Mouse (Mus musculus): Measurements from ENCODE around the gene Foxd2. TPM values are rescaled to one million over a fixed set of nuclear protein-coding genes. Genes with fewer than 3 reads are reported as not detected.
A peak's percentile ranks its signal among the peaks of the same experiment; 100 is the strongest.

Gene Foxd2
- total and polyA plus RNA-seq, 3 experiments = 0.14 to 0.17 TPM; not detected in 1

GRCm38 (mm10) chr4:114958231-114958630 is 49.6 kb upstream of the Foxd2 start:
- Histone ChIP-seq H3K79me2 (replicated peaks; ENCODE audit: control insufficient read depth, extremely low read depth, insufficient read depth, poor library complexity, severe bottlenecking) (no peaks in the 10 kb centered on the region), H3K27me3 (replicated peaks) (no peaks in the 10 kb centered on the region), H3K9ac (ENCODE audit: insufficient read depth, low read depth) (no peak overlapping the region), H3K4me3 (replicated peaks in 1 of 3; ENCODE audit: low read depth in 2 of 3, low read length in 2 of 3, poor library complexity in 1 of 3) (no peak overlapping the region), H3K27ac (ENCODE audit: insufficient read depth, low read depth) (no peak overlapping the region), H3K36me3 (replicated peaks in 1 of 2; ENCODE audit: control insufficient read depth in 1 of 2, insufficient read depth in 1 of 2, low read length in 1 of 2) (peaks cover 8 to 27% of the 10 kb centered on the region in 2 experiments), H3K9me3 (replicated peaks; ENCODE audit: low read length) (no peaks in the 10 kb centered on the region), H3K4me1 (ENCODE audit: control insufficient read depth in 1 of 2, insufficient read depth in 2 of 2) (peaks cover 0 to 5% of the 10 kb centered on the region in 2 experiments; a peak in 1 of 4 replicates), H3K4me2 (ENCODE audit: insufficient read depth, low read depth, poor library complexity, severe bottlenecking) (no peak overlapping the region)
- dilution Hi-C loops (cut with MboI; ENCODE audit: extremely low pct_ligation_motif_present, extremely low pct_unique_long_range_greater_than_20kb, low sequenced_read_pairs) = no loop called here
- no peak for DNase-seq (ENCODE audit: extremely low read depth)
- TF ChIP-seq MXI1 (IDR thresholded peaks at IDR 0.05; ENCODE audit: low read depth, low read length) (no peak), ZKSCAN1 (IDR thresholded peaks at IDR 0.05; ENCODE audit: borderline replicate concordance, low read depth, low read length) (no peak), POLR2A (IDR thresholded peaks at IDR 0.05; ENCODE audit: low read depth, low read length) (no peak), PAX5 (IDR thresholded peaks at IDR 0.05; ENCODE audit: low read length) (no peak), MAZ (IDR thresholded peaks at IDR 0.05; ENCODE audit: low read depth, low read length) (no peak), RCOR1 (conservative IDR thresholded peaks at IDR 0.05; ENCODE audit: low read depth, low read length) (no peak), SIN3A (IDR thresholded peaks at IDR 0.05; ENCODE audit: low read length) (no peak), ZNF384 (IDR thresholded peaks at IDR 0.05; ENCODE audit: low read depth, low read length) (no peak), ETS1 (conservative IDR thresholded peaks at IDR 0.05; ENCODE audit: low read depth, low read length) (no peak), ZMIZ1 (IDR thresholded peaks at IDR 0.05; ENCODE audit: low read depth, low read length) (no peak), SMC3 (IDR thresholded peaks at IDR 0.05; ENCODE audit: low read depth, low read length) (no peak), MYC (IDR thresholded peaks at IDR 0.05; ENCODE audit: low read depth, low read length) (no peak), EP300 (IDR thresholded peaks at IDR 0.05; ENCODE audit: low read length) (no peak), MEF2A (IDR thresholded peaks at IDR 0.05; ENCODE audit: borderline replicate concordance, low read depth, low read length) (no peak), CTCF (conservative IDR thresholded peaks at IDR 0.05 in 1 of 2, IDR thresholded peaks at IDR 0.05 in 1 of 2; ENCODE audit: low read depth in 2 of 2, low read length in 2 of 2) (no peak)
- in situ Hi-C loops (cut with MboI; ENCODE audit: low pct_ligation_motif_present, low pct_unique_long_range_greater_than_20kb, low sequenced_read_pairs) = no loop called here

GRCm38 (mm10) chr4:114957403-114957802 is 48.7 kb upstream of the Foxd2 start:
- H3K9ac ChIP-seq (ENCODE audit: insufficient read depth, low read depth) = no peak overlapping the region
- no peak overlapping the region for H3K27ac ChIP-seq (ENCODE audit: insufficient read depth, low read depth)
- dilution Hi-C loops (cut with MboI; ENCODE audit: extremely low pct_ligation_motif_present, extremely low pct_unique_long_range_greater_than_20kb, low sequenced_read_pairs) (no loop called here), in situ Hi-C loops (cut with MboI; ENCODE audit: low pct_ligation_motif_present, low pct_unique_long_range_greater_than_20kb, low sequenced_read_pairs) (no loop called here)
- no peak for DNase-seq (ENCODE audit: extremely low read depth)
- H3K27me3 ChIP-seq (replicated peaks) = no peaks in the 10 kb centered on the region
- peaks cover 0 to 5% of the 10 kb centered on the region in 2 experiments; a peak in 1 of 4 replicates for H3K4me1 ChIP-seq (ENCODE audit: control insufficient read depth in 1 of 2, insufficient read depth in 2 of 2)
- no peak overlapping the region for H3K4me2 ChIP-seq (ENCODE audit: insufficient read depth, low read depth, poor library complexity, severe bottlenecking)
- H3K36me3 ChIP-seq (replicated peaks in 1 of 2; ENCODE audit: control insufficient read depth in 1 of 2, insufficient read depth in 1 of 2, low read length in 1 of 2) = peaks cover 2 to 18% of the 10 kb centered on the region in 2 experiments
- H3K9me3 ChIP-seq (replicated peaks; ENCODE audit: low read length) = no peaks in the 10 kb centered on the region
- no peaks in the 10 kb centered on the region for H3K79me2 ChIP-seq (replicated peaks; ENCODE audit: control insufficient read depth, extremely low read depth, insufficient read depth, poor library complexity, severe bottlenecking)
- no peak overlapping the region for H3K4me3 ChIP-seq (replicated peaks in 1 of 3; ENCODE audit: low read depth in 2 of 3, low read length in 2 of 3, poor library complexity in 1 of 3)
- TF ChIP-seq PAX5 (IDR thresholded peaks at IDR 0.05; ENCODE audit: low read length) = no peak
- no peak for TF ChIP-seq ETS1 (conservative IDR thresholded peaks at IDR 0.05; ENCODE audit: low read depth, low read length)
- no peak for TF ChIP-seq SMC3 (IDR thresholded peaks at IDR 0.05; ENCODE audit: low read depth, low read length)
- TF ChIP-seq NELFE (IDR thresholded peaks at IDR 0.05; ENCODE audit: low read depth, low read length) = no peak
- 0 out of 2 replicates have a peak, but pooled peaks have one; percentile 8 for TF ChIP-seq POLR2AphosphoS2 (IDR thresholded peaks at IDR 0.05; ENCODE audit: low read depth, low read length)

Data from CH12.LX (cell line).